Mouse (Mus musculus) cerebellum, adult 2 months (tissue): ENCODE data around the gene Sertad1. TPM values are rescaled to one million over a fixed set of nuclear protein-coding genes. Genes with fewer than 3 reads are reported as not detected.
"Not testable (repeated sequence)": the region's sequence is repeated elsewhere in the genome, so short reads cannot be mapped to it uniquely, and the experiment has no call there.

Experiments used
- DNase-seq, 2 experiments: peaks; one replicate each; pipeline ENCODE4 v3.0.0; 2021
- H3K27ac ChIP-seq: fragments of 200-500 bp; 2 replicates; pipeline ENCODE4 v1.5.1; 2012; ENCODE audit warnings: low read length, control low read depth, inconsistent platforms; ENCODE audit not compliant: insufficient read depth
- H3K27me3 ChIP-seq: fragments of 200-500 bp; 2 replicates; pipeline ENCODE4 v1.6.1; 2012; ENCODE audit warnings: inconsistent platforms, mild to moderate bottlenecking, low read length, moderate library complexity; ENCODE audit not compliant: control insufficient read depth, insufficient read depth
- H3K4me1 ChIP-seq: fragments of 200-500 bp; 2 replicates; pipeline ENCODE4 v1.6.1; 2011; ENCODE audit warnings: low read length; ENCODE audit not compliant: control insufficient read depth, insufficient read depth
- H3K4me3 ChIP-seq: fragments of 200-500 bp; replicated peaks from 2 replicates; pipeline ENCODE3; 2011; ENCODE audit warnings: mild to moderate bottlenecking, low read depth, low read length, control low read depth; ENCODE audit not compliant: insufficient read depth
- CTCF ChIP-seq: fragments of 200-500 bp; IDR thresholded peaks from 2 replicates; pipeline ENCODE4 v1.5.1; 2011; ENCODE audit warnings: low read depth, mild to moderate bottlenecking, control low read depth, low read length, moderate library complexity, borderline replicate concordance; ENCODE audit not compliant: insufficient read depth
- POLR2A ChIP-seq: fragments of 200-500 bp; IDR thresholded peaks from 2 replicates; pipeline ENCODE4 v1.6.1; 2011; ENCODE audit warnings: low read length, control low read depth, borderline replicate concordance; ENCODE audit not compliant: insufficient read depth
- WGBS: fragments of 180-500 bp; shearing (Covaris S2); methylation state at CpG from one replicate; pipeline ENCODE4 v1.1.7; 2018; 5-methylcytosine and 5-hydroxymethylcytosine counted together
- polyA plus RNA-seq: library from polyadenylated mRNA; depleted of rRNA; stranded (reverse); fragments of >200 nt; gene quantifications from 2 replicates; pipeline ENCODE4 v1.2.3, GENCODE M21; 2012

Sertad1 gene
- polyA plus RNA-seq, 1 experiment: 17.4 TPM

DNA sequence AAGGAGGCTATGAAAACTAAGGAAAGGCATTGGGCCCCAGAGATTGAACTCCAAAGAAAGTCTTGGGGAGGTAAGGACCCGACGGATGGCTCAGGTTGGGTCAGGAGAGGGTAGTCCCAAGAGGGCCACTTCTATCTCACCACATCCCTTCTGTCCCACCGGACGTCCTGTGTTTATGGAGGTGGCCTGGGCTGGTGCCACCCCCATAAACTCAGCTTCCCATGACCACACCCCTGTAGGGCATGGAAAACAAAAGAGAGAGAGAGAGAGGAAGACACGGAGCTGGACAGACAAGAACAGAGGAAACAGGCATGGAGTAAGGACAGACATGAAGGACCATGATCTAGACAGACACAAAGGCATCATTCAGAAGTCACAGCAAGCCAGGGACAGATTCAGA is 6.7 kb downstream of the Sertad1 start:
- TF ChIP-seq CTCF: no peak
- TF ChIP-seq POLR2A: no peak
- H3K4me3 ChIP-seq: no peak overlapping the region
- peaks cover 20% of the 10 kb centered on the region for H3K4me1 ChIP-seq
- whole genome bisulfite sequencing: 92% methylated on average over 5 of the region's 5 CpGs
- no peaks in the 10 kb centered on the region for H3K27me3 ChIP-seq
- H3K27ac ChIP-seq: no peak overlapping the region
- DNase-seq: no peak

DNA sequence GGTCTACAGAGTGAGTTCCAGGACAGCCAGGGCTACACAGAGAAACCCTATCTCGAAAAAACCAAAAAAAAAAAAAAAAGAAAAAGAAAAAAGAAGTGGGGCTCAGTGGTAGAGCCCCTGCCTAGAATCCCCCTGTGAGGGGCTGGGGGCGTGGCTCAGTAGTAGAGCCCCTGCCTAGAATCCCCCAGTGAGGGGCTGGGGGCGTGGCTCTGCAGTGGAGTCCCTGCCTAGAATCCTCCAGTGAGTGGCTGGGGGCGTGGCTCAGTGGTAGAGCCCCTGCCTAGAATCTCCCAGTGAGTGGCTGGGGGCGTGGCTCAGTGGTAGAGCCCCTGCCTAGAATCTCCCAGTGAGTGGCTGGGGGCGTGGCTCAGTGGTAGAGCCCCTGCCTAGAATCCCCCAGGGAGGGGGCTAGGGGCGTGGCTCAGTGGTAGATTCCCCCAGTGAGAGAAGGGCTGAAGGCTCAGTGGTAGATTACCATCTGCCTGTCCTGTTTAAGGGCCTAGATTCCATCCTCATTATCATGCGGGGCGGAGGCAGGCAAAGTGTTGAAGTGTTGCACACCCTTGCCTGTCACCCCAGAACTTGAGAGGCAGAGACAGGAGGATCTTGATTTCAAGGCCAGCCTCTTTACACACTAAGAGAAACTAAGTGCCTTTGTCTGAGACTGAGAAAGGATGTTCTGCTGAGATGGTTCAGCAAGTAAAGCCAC is 8.1 kb downstream of the Sertad1 start:
- H3K4me1 ChIP-seq, H3K4me3 ChIP-seq, H3K27ac ChIP-seq, DNase-seq, H3K27me3 ChIP-seq: not testable (repeated sequence)
- 85% methylated on average over 9 of the region's 9 CpGs for WGBS

DNA sequence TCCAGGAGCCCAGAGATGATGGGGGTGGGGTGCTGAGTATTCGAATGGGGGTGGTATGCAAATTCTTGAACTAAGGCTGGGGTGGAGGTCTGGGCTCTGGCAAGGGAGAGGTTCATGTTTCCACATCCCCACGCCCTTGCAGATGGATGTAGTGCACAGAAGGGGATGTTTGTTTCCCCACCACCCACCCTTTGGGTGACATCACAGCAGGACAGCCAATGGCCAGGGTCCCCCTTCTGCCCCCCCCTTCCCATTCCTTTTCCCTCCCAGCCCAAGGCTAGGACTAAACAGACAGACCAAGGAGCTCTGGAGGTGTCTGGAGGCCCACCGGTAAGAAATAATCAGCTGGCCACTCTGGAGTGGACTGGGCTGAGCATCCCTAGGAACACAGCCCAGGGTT is 12.3 kb downstream of the Sertad1 start, which contains the start of gene Prx:
TSS of gene Prx (plus strand) at position 289 of the 400 bp plus-strand sequence.
- H3K27ac ChIP-seq: no peak within 1 kb of the TSS
- 62% methylated on average over 3 of the region's 3 CpGs for WGBS
- TF ChIP-seq CTCF: no peak
- H3K4me3 ChIP-seq: no peak within 1 kb of the TSS
- H3K4me1 ChIP-seq: no peaks in the 10 kb centered on the region; the same call in 1 of the 2 replicates
- H3K27me3 ChIP-seq: no peaks in the 10 kb centered on the region
- DNase-seq: no peak

DNA sequence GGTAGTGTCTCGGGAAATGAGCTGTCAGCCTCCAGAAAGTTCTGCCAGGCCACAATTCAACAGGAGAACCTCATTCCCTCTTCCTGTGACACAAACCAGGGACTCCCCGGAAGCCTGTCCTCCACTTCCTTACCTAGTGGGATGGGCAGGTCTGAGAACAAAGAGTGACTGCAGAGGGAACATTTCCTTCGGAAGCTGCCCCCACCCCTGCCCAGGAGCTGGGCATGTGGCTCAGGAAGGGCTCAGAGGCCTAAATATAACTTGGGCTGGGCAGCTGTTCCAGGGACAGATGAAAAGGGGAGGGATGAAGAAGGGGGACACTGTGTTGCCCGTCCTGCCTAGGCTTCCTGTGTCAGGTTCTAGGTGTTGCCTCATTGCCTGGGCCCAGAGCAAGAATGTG is 14.9 kb downstream of the Sertad1 start:
- Histone ChIP-seq H3K4me1 (no peaks in the 10 kb centered on the region; the same call in 1 of the 2 replicates), H3K27me3 (no peaks in the 10 kb centered on the region), H3K27ac (no peak overlapping the region), H3K4me3 (no peak overlapping the region)
- 76% methylated on average over 4 of the region's 4 CpGs for WGBS
- DNase-seq: no peak
- TF ChIP-seq POLR2A: no peak

DNA sequence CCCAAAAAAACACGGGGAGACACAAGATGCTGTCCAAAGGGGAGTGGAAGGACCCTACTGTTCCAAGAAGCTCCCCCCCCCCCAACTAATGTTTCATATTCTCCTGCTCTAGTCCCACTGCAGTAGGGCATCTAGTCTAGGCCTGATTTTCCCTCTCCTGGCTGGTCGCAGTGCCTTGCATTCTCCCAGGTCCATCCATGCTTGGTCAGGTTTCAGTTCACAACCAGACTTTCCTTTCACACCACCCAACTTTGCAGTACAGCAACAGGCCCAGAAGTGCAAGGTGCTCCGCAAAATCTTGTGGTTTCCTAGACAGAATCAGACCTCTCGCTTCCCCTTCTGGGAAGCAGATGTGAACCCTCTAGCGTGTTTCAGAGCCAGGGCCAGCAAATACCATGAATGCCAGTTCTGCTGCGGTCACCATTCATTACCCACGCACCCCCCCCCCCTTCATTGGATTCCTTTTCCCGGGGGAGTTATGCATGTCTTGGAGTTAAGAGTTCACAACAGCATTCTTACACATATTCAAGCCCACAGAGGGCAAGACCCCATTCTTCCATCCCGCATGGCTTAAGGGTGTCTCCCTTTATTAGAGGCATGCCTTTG is 20.2 kb downstream of the Sertad1 start:
- DNase-seq: no peak
- no peak for TF ChIP-seq POLR2A
- TF ChIP-seq CTCF: no peak
- no peaks in the 10 kb centered on the region for H3K27me3 ChIP-seq
- H3K4me1 ChIP-seq: no peaks in the 10 kb centered on the region
- no peak overlapping the region for H3K27ac ChIP-seq
- WGBS: 52% methylated on average over 9 of the region's 9 CpGs
- H3K4me3 ChIP-seq: no peak overlapping the region

DNA sequence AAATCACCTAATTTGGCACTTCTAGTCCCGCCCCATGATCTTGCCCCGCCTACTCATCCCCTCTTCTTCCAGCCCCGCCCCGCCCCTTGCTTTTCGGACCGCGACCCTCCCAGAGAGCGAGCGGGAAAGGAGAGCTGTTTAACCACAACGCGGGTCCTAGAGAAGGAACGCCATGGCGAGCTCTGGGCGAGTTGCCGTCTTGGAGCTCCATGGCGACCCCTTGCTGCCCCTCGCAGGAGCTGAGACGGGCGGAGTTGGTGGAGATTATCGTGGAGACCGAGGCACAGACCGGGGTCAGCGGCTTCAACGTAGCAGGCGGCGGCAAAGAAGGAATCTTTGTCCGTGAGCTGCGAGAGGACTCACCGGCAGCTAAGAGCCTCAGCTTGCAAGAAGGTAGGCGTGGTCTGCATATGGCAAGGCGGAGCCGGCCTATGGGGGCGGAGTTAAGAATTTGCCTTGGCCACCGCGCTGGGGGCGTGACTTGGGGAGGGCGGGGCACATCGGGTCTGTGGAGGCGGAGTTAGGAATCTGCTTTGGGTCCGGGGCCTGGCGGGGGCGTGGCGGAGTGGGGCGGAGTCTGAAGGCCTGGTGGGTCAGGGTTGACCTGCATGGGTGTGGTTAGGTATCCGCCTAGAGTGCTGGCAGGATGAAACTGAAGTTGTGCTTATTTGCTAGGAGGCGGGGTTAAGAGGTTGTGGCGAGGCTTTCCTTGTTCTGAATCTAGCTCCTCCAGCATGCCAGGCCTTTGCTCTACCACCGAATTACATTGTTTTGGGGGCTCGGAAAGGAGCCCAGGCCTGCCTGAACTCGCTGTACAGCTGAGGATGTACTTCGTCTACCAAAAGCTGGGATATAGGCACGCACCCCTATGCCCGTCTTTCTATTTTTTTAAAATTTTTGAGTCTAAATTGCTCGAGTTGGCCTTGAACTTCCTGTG is 21.3 kb downstream of the Sertad1 start:
- WGBS: under 1% methylated on average over 54 of the region's 54 CpGs
- TF ChIP-seq POLR2A (peak; percentile 57; the same call in 1 of the 2 replicates), CTCF (no peak; the same call in 1 of the 2 replicates)
- H3K4me3 ChIP-seq: peak overlapping the region; percentile 89
- peak overlapping the region; percentile 41; the same call in 1 of the 2 replicates for H3K27ac ChIP-seq
- peak; percentile 91 to 93 for DNase-seq
- no peaks in the 10 kb centered on the region for H3K4me1 ChIP-seq
- no peaks in the 10 kb centered on the region for H3K27me3 ChIP-seq

DNA sequence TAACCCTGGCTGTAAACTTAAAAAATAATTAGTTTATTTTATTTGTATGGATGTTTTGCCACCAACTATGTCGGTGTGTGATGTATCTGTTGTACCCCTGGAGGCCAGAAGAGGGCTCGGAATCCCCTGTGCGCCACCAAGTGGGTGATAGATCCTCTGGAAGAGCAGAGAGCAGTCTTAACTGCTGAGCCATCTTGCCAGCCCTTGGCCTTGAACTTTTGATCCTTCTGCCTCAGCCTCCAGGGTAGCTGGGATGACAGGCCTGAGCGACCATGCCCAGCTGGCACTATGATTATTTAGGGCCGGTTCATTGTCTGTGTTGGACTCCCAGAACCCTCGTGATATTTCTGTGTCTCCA is 21.9 kb downstream of the Sertad1 start:
- Histone ChIP-seq H3K27ac (no peak overlapping the region), H3K4me1 (no peaks in the 10 kb centered on the region), H3K27me3 (no peaks in the 10 kb centered on the region), H3K4me3 (no peak overlapping the region)
- DNase-seq: peak; percentile 59 to 61
- TF ChIP-seq CTCF (peak; percentile 73), POLR2A (no peak)
- WGBS: 23% methylated on average over 6 of the region's 6 CpGs

DNA sequence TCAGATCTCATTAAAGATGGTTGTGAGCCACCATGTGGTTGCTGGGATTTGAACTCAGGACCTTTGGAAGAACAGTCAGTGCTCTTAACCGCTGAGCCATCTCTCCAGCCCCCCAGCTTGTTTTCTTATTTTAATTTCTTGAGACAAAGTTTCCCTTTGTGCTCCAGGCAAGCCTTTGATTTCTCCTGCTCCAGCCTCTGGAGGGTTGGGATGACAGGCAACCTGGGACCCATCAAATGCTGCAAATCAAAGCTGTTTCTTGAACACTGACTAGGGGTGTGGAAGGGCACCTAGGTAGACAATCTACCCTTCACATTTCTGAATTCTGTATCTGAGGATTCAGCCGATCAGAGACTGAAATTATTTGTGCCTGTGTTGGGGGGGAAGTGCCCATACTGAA is 24.1 kb downstream of the Sertad1 start:
- no peaks in the 10 kb centered on the region for H3K4me1 ChIP-seq
- WGBS: 92% methylated on average over 2 of the region's 2 CpGs
- no peak overlapping the region for H3K4me3 ChIP-seq
- H3K27me3 ChIP-seq: no peaks in the 10 kb centered on the region
- TF ChIP-seq CTCF: no peak
- TF ChIP-seq POLR2A: no peak
- no peak overlapping the region for H3K27ac ChIP-seq
- DNase-seq: no peak
